Mouse (Mus musculus) CH12.LX (cell line): ENCODE data around the gene Gtsf1l.

Experiments used
- ELF1 ChIP-seq: IDR thresholded peaks from 2 replicates; pipeline ENCODE4 v1.6.1; 2014; ENCODE audit warnings: low read depth, mild to moderate bottlenecking, inconsistent platforms, low read length, improper control_type of control experiment
- NELFE ChIP-seq: IDR thresholded peaks from 2 replicates; pipeline ENCODE4 v1.6.1; 2011; ENCODE audit warnings: low read depth, low read length, improper control_type of control experiment

GRCm38 (mm10) chr2:163100551-163100950 lies 12.9 kb upstream of the Gtsf1l start:
- TF ChIP-seq NELFE (no peak), ELF1 (no peak)
